8 mouse cellular contexts compared by ENCODE assay signal in genomic region chr11:17460024-17460919, GRCm38 (mm10).
DNase-seq lines count a peak whose midpoint lies in the region; ATAC-seq and TF ChIP-seq lines count a peak whose summit lies in the region.

No protein-coding gene starts in this region.

- no peak overlapping the region for H3K27ac ChIP-seq in liver, adult 2 months (replicated peaks; ENCODE audit: insufficient read depth, low read depth, low read length)
- H3K27ac ChIP-seq in heart, adult 2 months, result no peak overlapping the region
- H3K27ac ChIP-seq in kidney, embryonic 15.5 days, result peak overlapping the region; percentile 81

- no peak for TF ChIP-seq EP300 in heart, adult 2 months (IDR thresholded peaks at IDR 0.05; ENCODE audit: insufficient read depth, low read depth, low read length)

- peak; percentile 90 for DNase-seq in liver, adult 2 months (ENCODE audit: extremely low read depth, low read depth, low spot score)
- DNase-seq in liver, result no peak
- peak; percentile 21 for DNase-seq in cerebellum, adult 9-11 months
- DNase-seq in heart, adult 2 months, result no peak
- peak; percentile 15 for DNase-seq in lung, postnatal 25 days (ENCODE audit: low spot score)
- no peak for DNase-seq in thymus, adult 18-20 months

- no peak overlapping the region for H3K4me3 ChIP-seq in liver, adult 2 months (ENCODE audit: insufficient read depth, low read depth, low read length)
- no peak overlapping the region for H3K4me3 ChIP-seq in heart, adult 2 months
- peak overlapping the region; percentile 14; the same call in 1 of the 2 replicates for H3K4me3 ChIP-seq in kidney, embryonic 15.5 days (replicated peaks)

- no peaks in the 10 kb centered on the region for H3K9me3 ChIP-seq in kidney, embryonic 15.5 days (replicated peaks)

- TF ChIP-seq POLR2A in liver, adult 2 months (IDR thresholded peaks at IDR 0.05; ENCODE audit: extremely low read depth, insufficient read depth, low read length), result no peak
- no peak for TF ChIP-seq POLR2A in heart, adult 2 months (IDR thresholded peaks at IDR 0.05; ENCODE audit: insufficient read depth, low read depth, low read length)

- no peaks in the 10 kb centered on the region for H3K4me1 ChIP-seq in liver, adult 2 months (ENCODE audit: control insufficient read depth, insufficient read depth, low read length)
- H3K4me1 ChIP-seq in heart, adult 2 months (ENCODE audit: control insufficient read depth, insufficient read depth, low read length), result peaks cover 2% of the 10 kb centered on the region
- H3K4me1 ChIP-seq in kidney, embryonic 15.5 days, result peaks cover 14% of the 10 kb centered on the region

- peak overlapping the region; percentile 47 for H3K4me2 ChIP-seq in kidney, embryonic 15.5 days

- no peak overlapping the region for H3K9ac ChIP-seq in liver, adult 2 months (ENCODE audit: low read depth, low read length)
- no peak overlapping the region for H3K9ac ChIP-seq in heart, adult 2 months (ENCODE audit: low read depth, low read length)
- no peak overlapping the region for H3K9ac ChIP-seq in kidney, embryonic 15.5 days

- no peak for TF ChIP-seq CTCF in liver, adult 2 months (IDR thresholded peaks at IDR 0.05; ENCODE audit: low read depth, low read length)
- peak; percentile 86 for TF ChIP-seq CTCF in heart, adult 2 months (IDR thresholded peaks at IDR 0.05)

- 31% methylated on average over 11 of the region's 11 CpGs for WGBS in liver, adult 2 months
- 30% methylated on average over 11 of the region's 11 CpGs for WGBS in heart, adult 2 months
- WGBS in kidney, embryonic 15.5 days, result 18% methylated on average over 11 of the region's 11 CpGs

- H3K36me3 ChIP-seq in liver, adult 2 months (ENCODE audit: control insufficient read depth, insufficient read depth, low read length), result no peaks in the 10 kb centered on the region
- no peaks in the 10 kb centered on the region for H3K36me3 ChIP-seq in heart, adult 2 months (ENCODE audit: control insufficient read depth, insufficient read depth, low read length)
- no peaks in the 10 kb centered on the region for H3K36me3 ChIP-seq in kidney, embryonic 15.5 days

- H3K27me3 ChIP-seq in liver, adult 2 months (ENCODE audit: control insufficient read depth, insufficient read depth, low read length), result no peaks in the 10 kb centered on the region
- H3K27me3 ChIP-seq in heart, adult 2 months (ENCODE audit: control insufficient read depth, insufficient read depth, low read length), result no peaks in the 10 kb centered on the region; the same call in 1 of the 2 replicates
- no peaks in the 10 kb centered on the region for H3K27me3 ChIP-seq in kidney, embryonic 15.5 days

- no peaks in the 10 kb centered on the region for H3K79me2 ChIP-seq in liver, adult 2 months (ENCODE audit: control insufficient read depth, insufficient read depth, low read length)
- H3K79me2 ChIP-seq in heart, adult 2 months (replicated peaks; ENCODE audit: control insufficient read depth, insufficient read depth, low read length), result no peaks in the 10 kb centered on the region

- ATAC-seq in kidney, embryonic 15.5 days (replicated peaks; ENCODE audit: low FRiP score), result peak; percentile 69
- no peak for ATAC-seq in CD4-positive, CD25-positive, alpha-beta regulatory T cell, adult 4 months

- intact Hi-C loops in heart, adult 2 months (cut with DNase I), result no loop called here

Comparison
In these comparisons a context has a peak if more than half of its experiments do, and no peak if none do; other contexts are left out.
1. DNase-seq: peak in liver, adult 2 months (single experiment), cerebellum, adult 9-11 months (single experiment) and lung, postnatal 25 days (single experiment); none in liver (single experiment), heart, adult 2 months (0 of 2) and thymus, adult 18-20 months (0 of 2).